Mouse (Mus musculus) urinary bladder, adult 2 months (tissue): Measurements from ENCODE around the gene Ptprs. TPM values are rescaled to one million over a fixed set of nuclear protein-coding genes. Genes with fewer than 3 reads are reported as not detected.

Experiments used
- DNase-seq: peaks from one replicate; pipeline ENCODE4 v3.0.0; 2022; ENCODE audit warnings: low spot score
- polyA plus RNA-seq: library from polyadenylated mRNA; depleted of rRNA; stranded (reverse); fragments of >200 nt; gene quantifications from 2 replicates; pipeline ENCODE4 v1.2.3, GENCODE M21; 2012

Ptprs gene
- polyA plus RNA-seq, 1 experiment: 313 TPM

GRCm38 (mm10) chr17:56425584-56425914 is 50.7 kb downstream of the Ptprs start:
- DNase-seq: peak; percentile 82

GRCm38 (mm10) chr17:56424726-56425583 is 51.3 kb downstream of the Ptprs start:
- DNase-seq: peak; percentile 62

GRCm38 (mm10) chr17:56420022-56420421 is 56.3 kb downstream of the Ptprs start:
- DNase-seq: no peak

GRCm38 (mm10) chr17:56418304-56418703 is 58.0 kb downstream of the Ptprs start:
- DNase-seq: no peak

GRCm38 (mm10) chr17:56414785-56415184 is 61.5 kb downstream of the Ptprs start:
- no peak for DNase-seq

GRCm38 (mm10) chr17:56413113-56413512 is 63.2 kb downstream of the Ptprs start:
- no peak for DNase-seq

GRCm38 (mm10) chr17:56411437-56411836 is 64.8 kb downstream of the Ptprs start:
- DNase-seq: no peak

GRCm38 (mm10) chr17:56409759-56410158 is 66.5 kb downstream of the Ptprs start:
- no peak for DNase-seq

- DNase-seq: no peak
Measured at GRCm38 (mm10) chr17:56408965-56409625, 67.2 kb downstream of the Ptprs start.

GRCm38 (mm10) chr17:56407379-56407778 is 68.9 kb downstream of the Ptprs start:
- no peak for DNase-seq

- DNase-seq: no peak
Measured at GRCm38 (mm10) chr17:56406878-56407277, 69.4 kb downstream of the Ptprs start.

- DNase-seq: no peak
Measured at GRCm38 (mm10) chr17:56405856-56406840, 70.1 kb downstream of the Ptprs start.

GRCm38 (mm10) chr17:56405341-56405740 is 70.9 kb downstream of the Ptprs start:
- no peak for DNase-seq

GRCm38 (mm10) chr17:56401051-56401521 is 75.2 kb downstream of the Ptprs start:
- no peak for DNase-seq

GRCm38 (mm10) chr17:56400221-56400620 is 76.1 kb downstream of the Ptprs start:
- DNase-seq: no peak

GRCm38 (mm10) chr17:56396051-56396450 is 80.2 kb downstream of the Ptprs start:
- no peak for DNase-seq

GRCm38 (mm10) chr17:56393889-56394288 is 82.4 kb downstream of the Ptprs start:
- no peak for DNase-seq

GRCm38 (mm10) chr17:56393238-56393637 is 83.0 kb downstream of the Ptprs start:
- DNase-seq: no peak

- DNase-seq: no peak
Measured at GRCm38 (mm10) chr17:56387612-56388011, 88.7 kb downstream of the Ptprs start.

GRCm38 (mm10) chr17:56384903-56385302 is 91.4 kb downstream of the Ptprs start:
- no peak for DNase-seq

- no peak for DNase-seq
Measured at GRCm38 (mm10) chr17:56382997-56383396, 93.3 kb downstream of the Ptprs start.

GRCm38 (mm10) chr17:56381183-56381582 is 95.1 kb downstream of the Ptprs start:
- DNase-seq: no peak
